Mouse (Mus musculus): Measurements from ENCODE around the gene Cd200r1. TPM values are rescaled to one million over a fixed set of nuclear protein-coding genes. Genes with fewer than 3 reads are reported as not detected.

The Cd200r1 gene
- polyA plus RNA-seq (2012; fragmentation: generic; extraction: Trizol) = not detected
- long read RNA-seq, experiment 1 = 0 reads
- long read RNA-seq, experiment 2 = 0 reads

GRCm38 (mm10) chr16:44765555-44766319, at the start of gene Cd200r1:
Gene Cd200r1, plus strand, starts transcription at chr16:44765736.
- H3K4me3 ChIP-seq (ENCODE audit: insufficient read depth, poor library complexity, severe bottlenecking) = no peak within 1 kb of the TSS
- no peaks in the 10 kb centered on the region for H3K79me3 ChIP-seq (ENCODE audit: low read depth)
- no peaks in the 10 kb centered on the region for H3K27me3 ChIP-seq (ENCODE audit: control insufficient read depth, insufficient read depth, insufficient read length)
- TF ChIP-seq CEBPB (IDR thresholded peaks at IDR 0.05; ENCODE audit: low read depth) = no peak
- TF ChIP-seq MYOG (IDR thresholded peaks at IDR 0.05; ENCODE audit: control insufficient read depth, extremely low read depth, insufficient read length) = no peak
- TF ChIP-seq FOSL1 (IDR thresholded peaks at IDR 0.05; ENCODE audit: insufficient read depth, low read length, poor library complexity, severe bottlenecking) = no peak
- no peaks in the 10 kb centered on the region for H3K36me3 ChIP-seq (ENCODE audit: control insufficient read depth, insufficient read depth)
- H3K79me2 ChIP-seq (ENCODE audit: control insufficient read depth, insufficient read depth) = no peaks in the 10 kb centered on the region
- H3ac ChIP-seq (ENCODE audit: control insufficient read depth, insufficient read length, low read depth) = no peak within 1 kb of the TSS

- Histone ChIP-seq H3K27me3 (ENCODE audit: control insufficient read depth, insufficient read depth, insufficient read length) (no peaks in the 10 kb centered on the region), H3K4me3 (ENCODE audit: insufficient read depth, poor library complexity, severe bottlenecking) (no peak overlapping the region), H3K36me3 (ENCODE audit: control insufficient read depth, insufficient read depth) (peaks cover 4% of the 10 kb centered on the region), H3K79me2 (ENCODE audit: control insufficient read depth, insufficient read depth) (no peaks in the 10 kb centered on the region), H3K79me3 (ENCODE audit: low read depth) (no peaks in the 10 kb centered on the region), H3ac (ENCODE audit: control insufficient read depth, insufficient read length, low read depth) (no peak overlapping the region)
- TF ChIP-seq MYOD1 (IDR thresholded peaks at IDR 0.05; ENCODE audit: control insufficient read depth, insufficient read length, low read depth) (no peak), USF1 (IDR thresholded peaks at IDR 0.05; ENCODE audit: low read depth) (no peak), CEBPB (IDR thresholded peaks at IDR 0.05; ENCODE audit: low read depth) (no peak), MYOG (IDR thresholded peaks at IDR 0.05; ENCODE audit: control insufficient read depth, extremely low read depth, insufficient read length) (no peak), FOSL1 (IDR thresholded peaks at IDR 0.05; ENCODE audit: insufficient read depth, low read length, poor library complexity, severe bottlenecking) (no peak), CTCF (IDR thresholded peaks at IDR 0.05; ENCODE audit: control insufficient read depth, insufficient read depth, insufficient read length) (no peak), MAX (IDR thresholded peaks at IDR 0.05) (no peak)
Observed at GRCm38 (mm10) chr16:44716305-44717140, 49.0 kb upstream of the Cd200r1 start.

- no peak overlapping the region for H3K4me3 ChIP-seq (ENCODE audit: insufficient read depth, poor library complexity, severe bottlenecking)
- H3K79me2 ChIP-seq (ENCODE audit: control insufficient read depth, insufficient read depth) = no peaks in the 10 kb centered on the region
- H3K36me3 ChIP-seq (ENCODE audit: control insufficient read depth, insufficient read depth) = peaks cover 4% of the 10 kb centered on the region
- H3K27me3 ChIP-seq (ENCODE audit: control insufficient read depth, insufficient read depth, insufficient read length) = no peaks in the 10 kb centered on the region
- no peaks in the 10 kb centered on the region for H3K79me3 ChIP-seq (ENCODE audit: low read depth)
- TF ChIP-seq CEBPB (IDR thresholded peaks at IDR 0.05; ENCODE audit: low read depth) = no peak
- TF ChIP-seq MAX (IDR thresholded peaks at IDR 0.05) = no peak
- TF ChIP-seq CTCF (IDR thresholded peaks at IDR 0.05; ENCODE audit: control insufficient read depth, insufficient read depth, insufficient read length) = no peak
- TF ChIP-seq FOSL1 (IDR thresholded peaks at IDR 0.05; ENCODE audit: insufficient read depth, low read length, poor library complexity, severe bottlenecking) = no peak
- TF ChIP-seq MYOG (IDR thresholded peaks at IDR 0.05; ENCODE audit: control insufficient read depth, extremely low read depth, insufficient read length) = no peak
- no peak for TF ChIP-seq USF1 (IDR thresholded peaks at IDR 0.05; ENCODE audit: low read depth)
- TF ChIP-seq MYOD1 (IDR thresholded peaks at IDR 0.05; ENCODE audit: control insufficient read depth, insufficient read length, low read depth) = no peak
- no peak overlapping the region for H3ac ChIP-seq (ENCODE audit: control insufficient read depth, insufficient read length, low read depth)
Observed at GRCm38 (mm10) chr16:44717141-44717634, 48.3 kb upstream of the Cd200r1 start.

GRCm38 (mm10) chr16:44717838-44718237, 47.7 kb upstream of the Cd200r1 start:
- H3K27me3 ChIP-seq (ENCODE audit: control insufficient read depth, insufficient read depth, insufficient read length) = no peaks in the 10 kb centered on the region
- H3K79me3 ChIP-seq (ENCODE audit: low read depth) = peaks cover 1% of the 10 kb centered on the region
- H3ac ChIP-seq (ENCODE audit: control insufficient read depth, insufficient read length, low read depth) = no peak overlapping the region
- TF ChIP-seq MAX (IDR thresholded peaks at IDR 0.05) (no peak), MYOG (IDR thresholded peaks at IDR 0.05; ENCODE audit: control insufficient read depth, extremely low read depth, insufficient read length) (no peak), CTCF (IDR thresholded peaks at IDR 0.05; ENCODE audit: control insufficient read depth, insufficient read depth, insufficient read length) (no peak), FOSL1 (IDR thresholded peaks at IDR 0.05; ENCODE audit: insufficient read depth, low read length, poor library complexity, severe bottlenecking) (no peak)
- H3K79me2 ChIP-seq (ENCODE audit: control insufficient read depth, insufficient read depth) = peaks cover 3% of the 10 kb centered on the region
- H3K4me3 ChIP-seq (ENCODE audit: insufficient read depth, poor library complexity, severe bottlenecking) = no peak overlapping the region
- H3K36me3 ChIP-seq (ENCODE audit: control insufficient read depth, insufficient read depth) = peaks cover 4% of the 10 kb centered on the region

- Histone ChIP-seq H3K36me3 (ENCODE audit: control insufficient read depth, insufficient read depth) (peaks cover 4% of the 10 kb centered on the region), H3ac (ENCODE audit: control insufficient read depth, insufficient read length, low read depth) (no peak overlapping the region), H3K27me3 (ENCODE audit: control insufficient read depth, insufficient read depth, insufficient read length) (no peaks in the 10 kb centered on the region), H3K79me2 (ENCODE audit: control insufficient read depth, insufficient read depth) (peaks cover 14% of the 10 kb centered on the region), H3K4me3 (ENCODE audit: insufficient read depth, poor library complexity, severe bottlenecking) (no peak overlapping the region), H3K79me3 (ENCODE audit: low read depth) (peaks cover 6% of the 10 kb centered on the region)
- TF ChIP-seq USF1 (IDR thresholded peaks at IDR 0.05; ENCODE audit: low read depth) = no peak
- TF ChIP-seq FOSL1 (IDR thresholded peaks at IDR 0.05; ENCODE audit: insufficient read depth, low read length, poor library complexity, severe bottlenecking) = no peak
- TF ChIP-seq MYOG (IDR thresholded peaks at IDR 0.05; ENCODE audit: control insufficient read depth, extremely low read depth, insufficient read length) = no peak
- TF ChIP-seq MAX (IDR thresholded peaks at IDR 0.05) = no peak
- TF ChIP-seq CEBPB (IDR thresholded peaks at IDR 0.05; ENCODE audit: low read depth) = no peak
- TF ChIP-seq CTCF (IDR thresholded peaks at IDR 0.05; ENCODE audit: control insufficient read depth, insufficient read depth, insufficient read length) = no peak
- TF ChIP-seq MYOD1 (IDR thresholded peaks at IDR 0.05; ENCODE audit: control insufficient read depth, insufficient read length, low read depth) = no peak
Observed at GRCm38 (mm10) chr16:44719349-44719748, 46.2 kb upstream of the Cd200r1 start.

All from C2C12 (cell line).